Mouse (Mus musculus) lung, postnatal 25 days (tissue): ENCODE results near the gene Sde2.
"Not testable (repeated sequence)": the region's sequence is repeated elsewhere in the genome, so short reads cannot be mapped to it uniquely, and the experiment has no call there.

Experiments
- DNase-seq: peaks from one replicate; pipeline ENCODE4 v3.0.0; 2022; ENCODE audit warnings: low spot score

The Sde2 gene

DNA sequence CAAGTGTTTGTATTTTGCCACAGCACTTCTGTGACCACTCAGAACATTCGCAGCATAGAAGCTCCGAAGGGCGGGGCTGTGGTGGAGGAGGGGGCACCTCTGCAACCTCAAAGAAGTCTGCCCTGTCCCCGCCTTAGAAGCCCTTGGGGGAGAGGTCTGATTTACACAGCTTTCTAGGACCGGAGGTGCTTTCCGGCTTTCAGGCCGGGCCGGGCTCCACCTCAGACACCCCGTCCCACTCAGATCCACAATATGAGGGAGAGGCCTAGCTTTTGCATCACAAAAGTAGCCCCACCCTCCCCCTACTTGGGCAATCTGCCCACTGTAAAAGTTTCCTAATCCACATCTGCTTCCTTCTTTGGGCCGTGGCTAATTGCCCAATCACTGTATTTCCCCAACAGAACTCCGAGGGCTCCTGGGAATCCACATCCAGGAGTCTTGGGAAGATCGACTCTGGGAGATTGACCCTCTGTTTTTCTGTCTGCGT lies 37.7 kb downstream of the Sde2 start:
- DNase-seq = peak; percentile 96

DNA sequence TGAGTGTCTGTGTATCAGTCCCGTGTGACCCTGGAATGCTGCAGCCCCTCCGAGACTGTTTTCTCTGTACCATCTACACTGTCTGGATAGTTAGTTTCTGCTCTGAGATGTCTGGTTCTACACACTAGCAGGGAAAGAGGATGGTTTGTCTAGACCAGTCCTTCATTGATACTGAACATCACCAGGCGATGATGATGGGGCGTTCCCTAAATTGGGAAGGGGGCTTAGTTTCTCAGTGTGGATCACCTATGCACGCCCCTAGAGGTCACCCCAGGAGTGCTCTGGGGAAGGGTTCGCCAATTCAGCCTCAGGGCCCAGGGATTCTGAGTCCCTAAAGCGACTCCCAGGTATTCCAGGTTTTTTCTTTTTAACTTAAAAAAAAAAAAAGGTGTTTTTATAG lies 38.2 kb downstream of the Sde2 start:
- DNase-seq = no peak

DNA sequence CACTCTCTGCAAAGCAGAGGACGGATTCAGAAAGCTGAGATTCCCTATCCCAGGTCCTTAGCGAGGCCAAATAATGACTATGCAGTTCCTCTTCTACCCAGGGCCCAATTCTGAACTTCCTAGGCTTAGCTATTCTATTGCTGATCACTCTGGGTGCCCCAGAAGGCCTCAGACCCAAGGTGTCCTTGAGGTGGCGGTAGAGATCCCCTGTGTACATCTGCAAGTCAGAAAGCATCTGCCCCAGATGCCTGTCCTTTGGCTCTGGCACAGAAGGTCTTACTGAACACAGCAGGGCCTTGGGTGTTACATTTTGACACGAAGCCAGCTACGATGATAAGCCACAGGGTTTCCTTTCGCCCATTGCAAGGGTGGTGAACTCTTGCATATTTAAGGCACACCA lies 38.9 kb downstream of the Sde2 start:
- DNase-seq = no peak

DNA sequence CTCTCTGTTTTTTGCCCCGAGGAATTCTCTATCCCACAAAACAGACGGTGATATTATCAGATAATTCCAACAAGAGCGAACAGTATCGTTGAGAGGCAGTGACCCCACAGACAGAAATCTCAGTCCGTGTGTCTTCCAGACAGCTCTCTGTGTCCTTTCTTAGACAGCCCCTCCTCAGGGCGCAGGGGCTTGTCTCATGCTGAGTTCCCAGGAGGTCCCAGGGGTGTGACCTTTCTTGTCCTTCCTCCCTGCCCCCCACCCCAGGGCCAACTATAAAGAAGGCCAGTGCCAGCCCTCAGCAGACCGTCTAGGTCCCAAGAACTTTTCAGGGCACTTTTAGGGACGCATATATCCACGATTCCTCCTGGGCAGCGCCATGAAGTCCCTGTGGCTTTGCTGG lies 41.9 kb downstream of the Sde2 start, which contains the start of gene Lefty2:
TSS of gene Lefty2 (plus strand) at position 301 of the 400 bp plus-strand sequence.
- no peak for DNase-seq

DNA sequence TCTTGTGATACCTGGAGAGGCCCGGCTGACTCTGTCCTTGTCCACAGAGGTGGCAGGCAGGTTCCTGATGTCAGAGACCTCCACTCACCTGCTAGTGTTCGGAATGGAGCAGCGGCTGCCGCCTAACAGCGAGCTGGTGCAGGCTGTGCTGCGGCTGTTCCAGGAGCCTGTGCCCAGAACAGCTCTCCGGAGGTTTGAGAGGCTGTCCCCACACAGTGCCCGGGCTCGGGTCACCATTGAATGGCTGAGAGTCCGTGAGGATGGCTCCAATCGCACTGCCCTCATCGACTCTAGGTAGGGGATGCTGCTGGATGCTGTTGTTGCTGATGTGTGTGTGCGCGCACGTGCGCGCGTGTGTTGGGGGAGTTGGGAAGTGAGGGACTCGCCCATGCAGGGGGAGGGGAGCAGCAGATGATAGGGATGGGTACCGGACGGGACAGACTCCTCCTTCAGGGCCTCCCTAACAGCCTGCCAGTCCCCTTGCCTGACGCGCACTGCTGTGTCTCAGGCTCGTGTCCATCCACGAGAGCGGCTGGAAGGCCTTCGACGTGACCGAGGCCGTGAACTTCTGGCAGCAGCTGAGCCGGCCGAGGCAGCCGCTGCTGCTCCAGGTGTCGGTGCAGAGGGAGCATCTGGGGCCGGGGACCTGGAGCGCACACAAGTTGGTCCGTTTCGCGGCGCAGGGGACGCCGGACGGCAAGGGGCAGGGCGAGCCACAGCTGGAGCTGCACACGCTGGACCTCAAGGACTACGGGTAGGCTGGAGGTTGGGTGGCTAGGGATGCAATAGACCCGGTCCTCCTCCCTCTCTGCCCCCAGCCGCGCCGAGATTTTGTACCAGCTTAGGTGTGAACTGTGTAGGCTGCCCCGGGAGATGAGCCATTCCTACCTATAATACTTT lies 43.4 kb downstream of the Sde2 start:
- DNase-seq = not testable (repeated sequence)

DNA sequence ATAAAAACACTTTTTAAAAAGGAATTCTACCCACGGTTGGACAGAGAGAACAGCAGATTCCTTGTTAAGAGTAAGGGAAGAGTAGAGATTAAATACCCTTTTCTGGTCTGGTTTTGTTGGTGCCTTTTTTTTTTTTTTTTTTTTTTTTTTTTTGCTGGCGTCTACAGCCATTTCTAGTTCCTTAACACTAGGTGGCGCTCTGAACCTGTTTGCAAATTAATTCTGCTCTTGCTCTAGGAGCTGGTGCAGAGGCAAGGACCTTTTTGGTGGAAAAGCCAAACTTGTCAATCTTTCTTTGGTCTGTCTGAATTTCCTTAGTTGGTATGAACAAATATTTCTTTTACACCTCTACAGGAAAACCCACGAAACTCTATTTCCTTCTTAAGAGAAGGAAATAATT lies 50.2 kb downstream of the Sde2 start:
- DNase-seq = peak; percentile 66

DNA sequence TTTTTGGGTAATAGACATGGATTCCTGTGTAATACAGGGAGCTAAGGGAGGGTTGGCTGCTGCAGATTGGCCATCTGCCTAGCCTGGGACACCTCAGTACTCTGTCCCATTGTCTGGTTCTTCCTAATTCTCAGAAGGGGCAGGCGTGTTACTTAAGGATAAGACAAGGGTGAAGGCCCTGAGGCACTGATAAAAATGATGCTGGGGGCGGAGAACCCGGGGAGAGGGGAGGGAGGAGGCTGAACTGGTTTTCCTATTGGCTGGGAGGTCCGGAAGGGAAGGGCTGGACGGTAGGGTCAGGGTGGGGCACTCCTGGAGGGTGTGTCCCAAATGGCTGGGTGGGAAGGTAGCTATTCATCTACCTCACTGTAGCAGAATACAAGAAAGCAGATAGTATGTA lies 52.0 kb downstream of the Sde2 start:
- DNase-seq = no peak

DNA sequence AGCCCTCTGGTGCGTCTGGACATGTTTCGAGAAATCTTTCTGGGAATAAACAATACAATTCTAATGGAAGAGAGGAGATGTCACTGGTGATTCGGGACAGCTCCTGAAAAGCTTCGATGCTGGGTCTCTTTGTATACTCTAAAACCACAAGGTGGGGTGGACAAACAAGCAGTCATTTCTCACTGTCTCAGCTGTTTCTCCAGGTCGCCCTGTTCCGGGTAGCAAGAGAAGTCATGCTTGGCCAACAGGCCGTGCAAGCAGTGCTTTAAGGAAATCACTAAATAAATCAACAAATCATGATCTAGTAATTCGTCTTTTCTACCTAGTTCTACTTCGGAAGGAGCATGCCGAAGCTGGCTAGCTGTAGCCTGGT lies 52.7 kb downstream of the Sde2 start:
- DNase-seq = no peak

DNA sequence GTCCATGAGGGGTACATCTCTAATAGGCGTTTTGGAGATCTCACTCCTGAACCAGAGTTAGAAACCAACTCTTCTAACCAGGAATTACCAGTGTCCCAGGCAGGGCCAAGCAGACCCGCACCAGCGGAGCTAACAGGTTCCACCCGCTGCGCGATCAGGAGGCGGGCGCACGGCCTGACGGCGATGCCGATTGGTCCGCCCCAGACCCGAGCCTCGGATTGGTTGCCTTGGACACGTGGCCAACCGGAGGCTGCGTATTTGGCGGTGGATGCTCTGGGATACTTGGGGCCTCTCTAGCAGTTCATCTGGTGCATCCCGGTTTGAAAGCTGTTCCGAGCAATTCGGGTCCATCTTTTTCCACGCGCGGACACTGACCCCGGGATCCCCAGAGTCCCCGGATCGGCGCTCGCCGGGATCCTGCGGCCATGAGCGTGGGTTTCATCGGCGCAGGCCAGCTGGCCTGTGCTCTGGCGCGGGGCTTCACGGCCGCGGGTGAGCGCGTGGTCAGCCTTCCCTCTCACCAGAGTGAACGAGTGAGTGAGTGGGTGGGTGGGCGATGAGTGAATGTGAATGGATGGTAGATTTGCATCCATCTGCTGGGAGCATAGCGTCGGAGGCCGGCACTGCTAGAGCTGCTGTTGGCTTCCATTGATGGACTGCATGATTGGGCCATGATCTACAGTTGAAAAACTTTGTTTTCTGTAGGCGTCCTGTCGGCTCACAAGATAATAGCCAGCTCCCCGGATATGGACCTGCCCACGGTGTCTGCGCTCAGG lies 53.3 kb downstream of the Sde2 start, which contains the start of gene Pycr2:
TSS of gene Pycr2 (plus strand) at position 255 of the 776 bp plus-strand sequence.
- DNase-seq = peak; percentile 95

DNA sequence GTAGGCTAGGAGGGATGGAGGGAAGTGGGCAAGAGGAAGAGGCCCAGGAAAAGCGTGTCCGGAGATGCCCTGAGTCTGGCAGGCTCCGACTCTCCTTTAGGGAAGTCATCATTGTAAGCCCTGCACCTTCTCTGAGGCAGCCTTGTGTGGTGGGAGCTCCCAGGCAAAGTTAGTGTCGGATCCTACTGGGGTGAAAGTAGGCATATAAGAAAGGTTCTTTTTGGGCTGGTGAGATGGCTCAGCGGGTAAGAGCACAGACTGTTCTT lies 53.8 kb downstream of the Sde2 start:
- DNase-seq = no peak

DNA sequence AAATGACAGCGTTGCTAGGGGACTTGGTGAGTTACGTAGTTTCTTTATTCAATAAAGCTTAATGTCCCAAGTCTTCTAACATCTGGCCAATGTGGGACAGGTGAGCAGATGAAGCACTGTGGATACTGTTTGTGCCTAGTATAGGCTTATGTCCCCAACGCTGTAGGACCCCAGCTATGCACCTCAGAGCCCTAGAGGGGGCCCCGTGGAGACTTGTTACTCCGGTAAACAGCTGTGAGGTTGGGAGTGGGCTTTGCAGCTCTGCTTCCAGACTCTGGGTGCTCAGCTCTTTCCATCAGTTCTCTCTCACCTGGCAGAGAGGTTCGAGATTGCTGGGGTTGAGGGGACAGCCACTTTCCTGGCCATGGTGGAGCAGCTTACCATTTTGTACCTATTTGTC lies 54.4 kb downstream of the Sde2 start:
- no peak for DNase-seq

DNA sequence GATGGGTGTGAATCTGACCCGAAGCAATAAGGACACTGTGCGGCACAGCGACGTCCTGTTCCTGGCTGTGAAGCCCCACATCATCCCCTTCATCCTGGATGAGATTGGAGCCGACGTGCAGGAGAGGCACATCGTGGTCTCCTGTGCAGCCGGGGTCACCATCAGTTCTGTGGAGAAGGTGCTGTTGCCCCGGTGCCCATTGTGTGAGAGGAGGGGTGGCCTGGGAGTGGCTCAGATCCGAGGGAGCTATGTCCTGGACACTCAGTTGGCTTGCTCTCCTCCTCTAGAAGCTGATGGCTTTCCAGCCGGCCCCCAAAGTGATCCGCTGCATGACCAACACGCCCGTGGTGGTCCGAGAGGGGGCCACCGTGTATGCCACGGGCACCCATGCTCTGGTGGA lies 54.9 kb downstream of the Sde2 start:
- no peak for DNase-seq

DNA sequence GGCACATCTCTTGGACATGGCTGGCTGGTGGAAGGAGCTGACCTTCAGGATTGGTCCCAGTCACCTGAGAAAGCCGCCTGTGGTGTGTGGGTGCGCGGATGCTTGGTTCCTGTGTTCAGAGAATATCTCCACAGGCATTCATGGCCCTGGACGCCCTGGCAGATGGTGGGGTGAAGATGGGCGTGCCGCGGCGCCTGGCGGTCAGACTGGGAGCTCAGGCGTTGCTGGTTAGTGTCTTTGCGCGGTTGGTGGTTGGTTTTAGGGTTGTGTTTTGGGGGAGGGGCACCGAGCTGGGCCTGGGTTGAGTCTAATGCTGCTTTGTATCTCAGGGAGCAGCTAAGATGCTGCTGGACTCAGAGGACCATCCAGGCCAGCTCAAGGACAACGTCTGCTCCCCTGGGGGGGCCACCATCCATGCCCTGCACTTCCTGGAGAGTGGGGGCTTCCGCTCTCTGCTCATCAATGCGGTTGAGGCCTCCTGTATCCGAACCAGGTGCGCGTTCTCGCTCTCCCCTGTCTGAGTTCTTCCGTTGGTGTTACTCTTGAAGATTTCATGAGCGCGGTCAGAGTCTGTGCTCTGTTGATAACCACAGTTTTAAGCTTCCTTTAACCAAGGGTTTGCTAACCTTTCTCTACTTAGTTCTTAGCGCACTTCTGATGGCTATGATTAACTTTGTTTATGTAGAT lies 55.7 kb downstream of the Sde2 start:
- DNase-seq = no peak

DNA sequence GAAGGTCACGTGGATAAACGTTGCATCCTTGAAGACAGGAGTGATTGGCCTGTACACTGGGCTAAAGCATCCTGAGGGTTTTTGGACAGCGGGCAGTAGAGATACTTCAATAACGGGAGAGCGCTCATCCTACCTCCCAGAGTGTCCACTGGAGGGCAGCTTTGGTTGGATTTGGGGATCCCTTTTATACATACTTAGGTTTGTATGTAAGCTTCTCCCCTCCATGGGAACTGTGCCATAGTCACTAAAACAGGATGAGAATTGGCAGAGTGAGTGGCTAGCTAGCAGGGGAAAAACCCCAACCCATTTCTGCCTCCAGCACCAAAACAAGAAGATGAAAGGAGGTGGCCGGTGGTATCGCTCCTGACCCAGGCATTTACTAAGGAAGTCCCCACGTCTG lies 60.2 kb downstream of the Sde2 start:
- DNase-seq = no peak

DNA sequence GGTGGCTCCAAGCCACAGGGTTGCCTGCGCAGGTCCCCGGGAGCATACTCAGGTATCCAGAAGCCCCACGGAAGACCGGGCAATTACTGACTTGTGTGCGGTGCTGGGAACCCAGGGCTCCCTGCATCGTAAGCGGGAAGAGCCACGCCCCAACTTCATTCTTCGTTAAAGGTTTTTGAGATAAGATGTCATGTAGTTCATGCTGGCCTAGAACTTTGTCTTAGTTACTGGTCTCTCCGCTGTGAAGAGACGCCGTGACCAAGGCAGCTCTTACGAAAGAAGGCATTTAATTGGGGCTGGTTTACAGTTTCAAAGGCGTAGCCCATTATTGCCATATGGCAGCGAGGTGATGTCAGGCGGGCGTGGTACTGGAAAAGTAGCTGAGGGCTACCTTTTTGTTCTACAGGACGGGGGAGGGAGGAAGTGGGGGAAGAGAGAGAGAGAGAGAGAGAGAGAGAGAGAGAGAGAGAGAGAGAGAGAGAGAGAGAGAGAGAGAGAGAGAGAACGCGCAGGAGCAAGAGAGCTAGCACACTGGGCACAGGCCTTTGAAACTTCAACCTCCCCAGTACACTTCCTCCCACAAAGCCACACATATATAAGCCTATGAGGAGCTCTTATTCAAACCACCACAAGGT lies 60.8 kb downstream of the Sde2 start:
- DNase-seq = peak; percentile 36

DNA sequence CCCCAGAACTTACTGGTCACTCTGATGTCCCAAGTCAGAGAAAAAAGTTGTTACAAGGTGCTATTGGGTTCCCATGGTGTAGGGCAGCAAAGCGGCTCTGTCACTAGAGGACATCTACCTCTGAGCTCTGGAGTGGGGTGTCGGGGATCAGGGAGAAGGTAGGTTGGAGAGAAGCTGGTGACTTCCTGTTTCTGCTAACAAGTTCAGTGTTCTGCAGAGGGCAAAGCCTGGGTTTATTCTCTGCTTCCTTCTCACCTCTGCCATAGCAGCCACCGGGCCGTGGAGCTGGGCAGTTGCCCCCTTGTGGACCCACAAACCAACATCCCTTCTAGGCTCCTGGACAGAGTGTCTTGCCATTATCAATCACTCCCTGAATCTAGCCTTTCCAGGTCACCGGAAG lies 61.9 kb downstream of the Sde2 start:
- no peak for DNase-seq

DNA sequence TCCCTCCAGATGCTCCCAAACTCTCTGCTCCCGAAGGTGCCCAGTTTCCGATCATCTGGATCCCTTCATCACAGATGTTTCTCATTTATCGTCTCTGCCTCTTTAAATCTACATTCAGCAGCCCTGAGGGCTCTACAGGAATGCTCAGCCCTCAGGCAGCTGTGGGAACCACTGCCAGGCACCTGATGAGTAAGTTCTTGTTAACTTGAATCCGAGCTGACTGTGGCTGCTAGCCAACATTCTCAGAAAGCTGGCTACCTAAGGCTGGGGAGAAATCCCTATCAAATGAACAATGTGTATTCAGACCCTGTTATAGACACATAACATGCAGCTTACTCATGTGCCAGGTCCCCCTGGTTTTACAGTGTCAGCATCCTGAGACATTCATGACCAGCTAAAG lies 62.9 kb downstream of the Sde2 start:
- DNase-seq = no peak

DNA sequence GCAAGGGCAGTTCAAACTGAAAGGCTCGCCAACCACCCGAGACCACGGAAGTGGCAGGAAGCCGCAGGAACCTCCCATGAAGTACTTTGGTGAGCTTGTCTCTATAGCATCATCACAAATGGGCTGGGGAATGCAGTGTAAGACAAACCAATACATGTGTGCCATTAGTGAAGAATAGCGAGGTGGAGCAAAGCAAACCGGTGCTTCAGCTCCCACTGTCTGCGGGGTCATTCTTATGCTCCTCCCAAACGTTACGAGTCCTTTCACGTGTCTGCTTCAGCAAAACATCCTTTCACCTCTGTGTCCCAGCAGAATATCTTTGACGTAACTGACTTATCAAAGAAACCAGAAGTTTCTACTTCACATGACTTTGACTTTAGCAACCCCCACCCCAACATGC lies 65.5 kb downstream of the Sde2 start:
- DNase-seq = no peak

DNA sequence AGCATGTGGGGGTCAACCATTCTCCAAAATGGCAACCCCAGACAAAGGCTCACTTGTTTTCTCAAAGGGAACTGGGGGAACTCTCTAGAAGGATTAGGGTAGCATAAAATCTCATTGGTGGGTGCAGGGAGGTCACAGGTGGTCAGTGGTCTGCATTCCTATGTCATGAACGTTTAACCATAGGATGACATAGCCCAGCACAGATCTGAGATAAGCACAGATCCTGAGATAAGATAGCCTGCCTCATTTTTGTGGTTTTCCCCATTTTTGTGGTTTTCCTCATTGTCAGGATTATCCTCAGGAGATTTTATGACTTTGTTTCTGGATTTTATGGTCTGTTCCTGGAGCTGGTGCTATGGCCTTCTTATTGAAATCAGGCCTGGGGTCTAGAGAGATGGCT lies 66.1 kb downstream of the Sde2 start:
- no peak for DNase-seq
